Mouse (Mus musculus): ENCODE data around the gene Fbxl15. TPM values are rescaled to one million over a fixed set of nuclear protein-coding genes. Genes with fewer than 3 reads are reported as not detected.

The Fbxl15 gene
- total RNA-seq, 1 experiment from 2014 or later, result 3.3 TPM

GRCm38 (mm10) chr19:46338942-46339286 is 10.9 kb downstream of the Fbxl15 start:
- ATAC-seq (replicated peaks; ENCODE audit: low read depth, poor library complexity, severe bottlenecking), result peak; percentile 2; the same call in 1 of the 2 replicates

GRCm38 (mm10) chr19:46339287-46339971 is 11.4 kb downstream of the Fbxl15 start:
- peak; percentile 70 for ATAC-seq (replicated peaks; ENCODE audit: low read depth, poor library complexity, severe bottlenecking)

GRCm38 (mm10) chr19:46344710-46345419 is 16.9 kb downstream of the Fbxl15 start:
- no peak for ATAC-seq (replicated peaks; ENCODE audit: low read depth, poor library complexity, severe bottlenecking)

GRCm38 (mm10) chr19:46347146-46347545 is 19.2 kb downstream of the Fbxl15 start:
- ATAC-seq (replicated peaks; ENCODE audit: low read depth, poor library complexity, severe bottlenecking), result no peak

GRCm38 (mm10) chr19:46347936-46348668 is 20.1 kb downstream of the Fbxl15 start:
- no peak for ATAC-seq (replicated peaks; ENCODE audit: low read depth, poor library complexity, severe bottlenecking)

- ATAC-seq (replicated peaks; ENCODE audit: low read depth, poor library complexity, severe bottlenecking), result peak; percentile 62
These were observed 20.9 kb downstream of the Fbxl15 start for GRCm38 (mm10) chr19:46348761-46349458.

GRCm38 (mm10) chr19:46349550-46349949 is 21.6 kb downstream of the Fbxl15 start:
- ATAC-seq (replicated peaks; ENCODE audit: low read depth, poor library complexity, severe bottlenecking), result no peak

GRCm38 (mm10) chr19:46350168-46350932 is 22.4 kb downstream of the Fbxl15 start, which contains the start of gene 2310034G01Rik:
TSS of gene 2310034G01Rik (minus strand) at chr19:46350302.
- peak; percentile 50 for ATAC-seq (replicated peaks; ENCODE audit: low read depth, poor library complexity, severe bottlenecking)

GRCm38 (mm10) chr19:46356701-46357138 is 28.7 kb downstream of the Fbxl15 start:
- peak; percentile 80 for ATAC-seq (replicated peaks; ENCODE audit: low read depth, poor library complexity, severe bottlenecking)

GRCm38 (mm10) chr19:46357344-46358280 is 29.6 kb downstream of the Fbxl15 start:
- peak; percentile 87 for ATAC-seq (replicated peaks; ENCODE audit: low read depth, poor library complexity, severe bottlenecking)

- peak; percentile 6 for ATAC-seq (replicated peaks; ENCODE audit: low read depth, poor library complexity, severe bottlenecking)
These were observed 30.4 kb downstream of the Fbxl15 start for GRCm38 (mm10) chr19:46358381-46358780.

- no peak for ATAC-seq (replicated peaks; ENCODE audit: low read depth, poor library complexity, severe bottlenecking)
These were observed 34.1 kb downstream of the Fbxl15 start for GRCm38 (mm10) chr19:46362104-46362503.

- ATAC-seq (replicated peaks; ENCODE audit: low read depth, poor library complexity, severe bottlenecking), result peak; percentile 62
These were observed 35.5 kb downstream of the Fbxl15 start for GRCm38 (mm10) chr19:46363294-46364009.

GRCm38 (mm10) chr19:46367798-46368590 is 40.0 kb downstream of the Fbxl15 start:
- no peak for ATAC-seq (replicated peaks; ENCODE audit: low read depth, poor library complexity, severe bottlenecking)

GRCm38 (mm10) chr19:46369204-46369603 is 41.2 kb downstream of the Fbxl15 start:
- peak; percentile 91 for ATAC-seq (replicated peaks; ENCODE audit: low read depth, poor library complexity, severe bottlenecking)

- ATAC-seq (replicated peaks; ENCODE audit: low read depth, poor library complexity, severe bottlenecking), result no peak
These were observed 46.6 kb downstream of the Fbxl15 start for GRCm38 (mm10) chr19:46374477-46375088.

- ATAC-seq (replicated peaks; ENCODE audit: low read depth, poor library complexity, severe bottlenecking), result no peak
These were observed 47.5 kb downstream of the Fbxl15 start for GRCm38 (mm10) chr19:46375489-46375888.

Data from common myeloid progenitor, adult 5-6 weeks (primary cell).